Mouse (Mus musculus): ENCODE results near the gene Stard13. TPM values are rescaled to one million over a fixed set of nuclear protein-coding genes. Genes with fewer than 3 reads are reported as not detected.

Stard13 gene
- polyA plus RNA-seq, 1 experiment from 2014 or later: 1.4 TPM

GRCm38 (mm10) chr5:151116192-151116887 lies 117.3 kb downstream of the Stard13 start:
- no peak overlapping the region for H3K4me2 ChIP-seq
- WGBS (ENCODE audit: insufficient replicate concordance): 70% methylated on average over 5 of the region's 5 CpGs
- no peak overlapping the region for H3K9ac ChIP-seq (ENCODE audit: low read depth, low read length)
- H3K27ac ChIP-seq (ENCODE audit: low read depth, low read length): no peak overlapping the region
- H3K9me3 ChIP-seq (replicated peaks; ENCODE audit: control insufficient read depth, low read length): no peaks in the 10 kb centered on the region
- H3K4me3 ChIP-seq (ENCODE audit: low read depth, low read length): no peak overlapping the region
- no peaks in the 10 kb centered on the region for H3K4me1 ChIP-seq (ENCODE audit: control insufficient read depth, insufficient read depth, low read length)
- no peak for ATAC-seq (replicated peaks; ENCODE audit: insufficient number of reproducible peaks, low FRiP score, low TSS enrichment)
- no peaks in the 10 kb centered on the region for H3K27me3 ChIP-seq (ENCODE audit: control insufficient read depth, insufficient read depth, low read length)
- no peaks in the 10 kb centered on the region for H3K36me3 ChIP-seq (ENCODE audit: control insufficient read depth, insufficient read depth, low read length)

DNA sequence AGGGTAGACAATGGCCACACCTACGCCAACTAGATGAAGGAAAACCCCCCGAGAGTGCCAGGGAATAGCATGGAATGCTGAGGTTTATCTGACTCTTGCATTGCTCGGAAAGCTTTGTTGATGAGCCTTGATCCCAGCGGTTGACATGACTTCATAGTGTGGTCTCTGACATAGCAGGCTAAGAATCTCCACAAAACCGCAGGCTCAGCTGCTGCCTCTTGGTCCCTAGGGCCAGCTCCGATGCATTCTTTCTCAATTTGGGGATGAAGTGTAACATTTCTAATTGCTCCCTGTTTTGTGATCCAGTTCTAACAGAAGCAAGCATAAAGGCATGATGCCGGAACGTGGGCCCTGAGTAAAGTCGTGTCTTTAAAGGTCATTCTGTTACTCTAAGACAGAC lies 120.9 kb downstream of the Stard13 start:
- Histone ChIP-seq H3K4me3 (ENCODE audit: low read depth, low read length) (no peak overlapping the region), H3K9ac (ENCODE audit: low read depth, low read length) (no peak overlapping the region), H3K27ac (ENCODE audit: low read depth, low read length) (no peak overlapping the region), H3K27me3 (ENCODE audit: control insufficient read depth, insufficient read depth, low read length) (no peaks in the 10 kb centered on the region), H3K36me3 (ENCODE audit: control insufficient read depth, insufficient read depth, low read length) (no peaks in the 10 kb centered on the region), H3K4me1 (ENCODE audit: control insufficient read depth, insufficient read depth, low read length) (peaks cover 5% of the 10 kb centered on the region; the same call in 1 of the 2 replicates), H3K9me3 (replicated peaks; ENCODE audit: control insufficient read depth, low read length) (no peaks in the 10 kb centered on the region), H3K4me2 (no peak overlapping the region)
- WGBS (ENCODE audit: insufficient replicate concordance): 74% methylated on average over 9 of the region's 9 CpGs
- no peak for ATAC-seq (replicated peaks; ENCODE audit: insufficient number of reproducible peaks, low FRiP score, low TSS enrichment)

- WGBS (ENCODE audit: insufficient replicate concordance): 84% methylated on average over 7 of the region's 7 CpGs
- H3K4me2 ChIP-seq: no peak overlapping the region
These were observed 122.4 kb downstream of the Stard13 start for GRCm38 (mm10) chr5:151111080-151111871.

DNA sequence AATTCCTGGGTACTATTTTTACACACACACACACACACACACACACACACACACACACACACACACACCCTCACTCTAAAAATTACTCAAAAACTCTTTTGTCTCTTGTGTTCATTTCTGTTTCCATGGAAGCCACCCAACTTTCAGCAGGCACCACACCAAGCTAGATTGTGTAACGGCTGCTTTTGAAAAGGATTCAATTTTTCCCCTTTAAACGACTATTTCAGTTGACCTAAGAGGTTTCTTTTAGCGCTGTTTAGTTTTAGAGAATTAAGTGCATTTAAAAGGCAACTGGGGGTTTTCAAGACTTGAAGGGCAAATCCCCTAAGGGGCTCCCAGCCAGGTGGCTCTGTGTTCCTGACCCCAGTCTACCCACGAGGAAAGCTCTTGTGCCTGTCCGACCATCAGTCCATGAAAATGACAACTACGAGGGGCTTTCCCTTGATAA lies 123.2 kb downstream of the Stard13 start:
- H3K4me1 ChIP-seq (ENCODE audit: control insufficient read depth, insufficient read depth, low read length): peaks cover 5% of the 10 kb centered on the region; the same call in 1 of the 2 replicates
- WGBS (ENCODE audit: insufficient replicate concordance): 60% methylated on average over 6 of the region's 6 CpGs
- no peaks in the 10 kb centered on the region for H3K27me3 ChIP-seq (ENCODE audit: control insufficient read depth, insufficient read depth, low read length)
- no peaks in the 10 kb centered on the region for H3K36me3 ChIP-seq (ENCODE audit: control insufficient read depth, insufficient read depth, low read length)
- H3K4me3 ChIP-seq (ENCODE audit: low read depth, low read length): no peak overlapping the region
- H3K4me2 ChIP-seq: no peak overlapping the region
- H3K9me3 ChIP-seq (replicated peaks; ENCODE audit: control insufficient read depth, low read length): no peaks in the 10 kb centered on the region
- H3K27ac ChIP-seq (ENCODE audit: low read depth, low read length): no peak overlapping the region
- no peak for ATAC-seq (replicated peaks; ENCODE audit: insufficient number of reproducible peaks, low FRiP score, low TSS enrichment)
- H3K9ac ChIP-seq (ENCODE audit: low read depth, low read length): no peak overlapping the region

More at GRCm38 (mm10) chr5:151111080-151111871, 122.4 kb downstream of the Stard13 start:
- Histone ChIP-seq H3K27me3 (ENCODE audit: control insufficient read depth, insufficient read depth, low read length) (no peaks in the 10 kb centered on the region), H3K4me1 (ENCODE audit: control insufficient read depth, insufficient read depth, low read length) (peaks cover 5% of the 10 kb centered on the region; the same call in 1 of the 2 replicates), H3K9ac (ENCODE audit: low read depth, low read length) (no peak overlapping the region), H3K27ac (ENCODE audit: low read depth, low read length) (no peak overlapping the region), H3K9me3 (replicated peaks; ENCODE audit: control insufficient read depth, low read length) (no peaks in the 10 kb centered on the region), H3K36me3 (ENCODE audit: control insufficient read depth, insufficient read depth, low read length) (no peaks in the 10 kb centered on the region), H3K4me3 (ENCODE audit: low read depth, low read length) (no peak overlapping the region)
- ATAC-seq (replicated peaks; ENCODE audit: insufficient number of reproducible peaks, low FRiP score, low TSS enrichment): no peak

- Histone ChIP-seq H3K27ac (ENCODE audit: low read depth, low read length) (no peak overlapping the region), H3K4me3 (ENCODE audit: low read depth, low read length) (no peak overlapping the region), H3K36me3 (ENCODE audit: control insufficient read depth, insufficient read depth, low read length) (no peaks in the 10 kb centered on the region), H3K4me2 (no peak overlapping the region), H3K9ac (ENCODE audit: low read depth, low read length) (no peak overlapping the region), H3K9me3 (replicated peaks; ENCODE audit: control insufficient read depth, low read length) (no peaks in the 10 kb centered on the region), H3K4me1 (ENCODE audit: control insufficient read depth, insufficient read depth, low read length) (peaks cover 5% of the 10 kb centered on the region; the same call in 1 of the 2 replicates), H3K27me3 (ENCODE audit: control insufficient read depth, insufficient read depth, low read length) (no peaks in the 10 kb centered on the region)
- no peak for ATAC-seq (replicated peaks; ENCODE audit: insufficient number of reproducible peaks, low FRiP score, low TSS enrichment)
- WGBS (ENCODE audit: insufficient replicate concordance): 67% methylated on average over 2 of the region's 2 CpGs
These were observed 123.8 kb downstream of the Stard13 start for GRCm38 (mm10) chr5:151109822-151110221.

- Histone ChIP-seq H3K36me3 (ENCODE audit: control insufficient read depth, insufficient read depth, low read length) (no peaks in the 10 kb centered on the region), H3K4me1 (ENCODE audit: control insufficient read depth, insufficient read depth, low read length) (peaks cover 5% of the 10 kb centered on the region; the same call in 1 of the 2 replicates), H3K4me3 (ENCODE audit: low read depth, low read length) (no peak overlapping the region), H3K4me2 (no peak overlapping the region), H3K27ac (ENCODE audit: low read depth, low read length) (no peak overlapping the region), H3K9ac (ENCODE audit: low read depth, low read length) (no peak overlapping the region), H3K27me3 (ENCODE audit: control insufficient read depth, insufficient read depth, low read length) (no peaks in the 10 kb centered on the region), H3K9me3 (replicated peaks; ENCODE audit: control insufficient read depth, low read length) (no peaks in the 10 kb centered on the region)
- 75% methylated on average over 7 of the region's 7 CpGs for WGBS (ENCODE audit: insufficient replicate concordance)
- ATAC-seq (replicated peaks; ENCODE audit: insufficient number of reproducible peaks, low FRiP score, low TSS enrichment): no peak
These were observed 124.7 kb downstream of the Stard13 start for GRCm38 (mm10) chr5:151108955-151109354.

DNA sequence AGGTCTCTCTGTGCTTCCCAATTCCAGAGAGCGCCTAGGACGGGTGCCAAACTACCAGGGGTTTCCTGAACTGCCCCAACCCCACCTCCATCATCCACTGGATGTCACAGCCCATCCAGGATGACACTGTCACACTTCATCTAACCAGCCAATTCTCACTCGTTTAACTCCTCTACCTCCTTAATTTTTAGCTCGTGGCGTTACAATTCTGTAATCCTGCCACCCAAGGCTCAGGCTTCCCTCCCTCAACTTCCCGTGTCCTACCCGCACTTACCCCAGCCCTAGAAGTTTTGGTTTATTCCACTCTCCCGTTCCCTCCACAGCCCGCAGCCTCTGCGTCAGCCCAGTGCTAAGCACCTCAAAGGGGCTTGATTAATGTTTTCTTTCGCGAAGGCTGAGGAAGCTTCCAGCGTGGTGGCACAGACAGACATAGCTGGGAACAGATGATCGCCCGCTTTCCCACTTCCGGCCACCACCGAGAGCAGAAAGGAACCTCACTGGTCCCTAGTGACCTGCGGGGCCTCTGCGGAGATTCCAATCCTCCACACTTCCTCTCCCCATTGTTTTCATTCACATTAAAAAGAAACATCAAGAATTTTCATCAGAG lies 125.2 kb downstream of the Stard13 start:
- Histone ChIP-seq H3K9ac (ENCODE audit: low read depth, low read length) (0 out of 2 replicates have a peak overlapping the region, but pooled peaks have one; percentile 22), H3K27me3 (ENCODE audit: control insufficient read depth, insufficient read depth, low read length) (no peaks in the 10 kb centered on the region), H3K4me3 (ENCODE audit: low read depth, low read length) (0 out of 2 replicates have a peak overlapping the region, but pooled peaks have one; percentile 5), H3K27ac (ENCODE audit: low read depth, low read length) (no peak overlapping the region), H3K36me3 (ENCODE audit: control insufficient read depth, insufficient read depth, low read length) (no peaks in the 10 kb centered on the region), H3K4me2 (peak overlapping the region; percentile 45), H3K9me3 (replicated peaks; ENCODE audit: control insufficient read depth, low read length) (no peaks in the 10 kb centered on the region), H3K4me1 (ENCODE audit: control insufficient read depth, insufficient read depth, low read length) (peaks cover 5% of the 10 kb centered on the region; the same call in 1 of the 2 replicates)
- ATAC-seq (replicated peaks; ENCODE audit: insufficient number of reproducible peaks, low FRiP score, low TSS enrichment): no peak; the same call in 1 of the 2 replicates
- WGBS (ENCODE audit: insufficient replicate concordance): 43% methylated on average over 19 of the region's 19 CpGs

DNA sequence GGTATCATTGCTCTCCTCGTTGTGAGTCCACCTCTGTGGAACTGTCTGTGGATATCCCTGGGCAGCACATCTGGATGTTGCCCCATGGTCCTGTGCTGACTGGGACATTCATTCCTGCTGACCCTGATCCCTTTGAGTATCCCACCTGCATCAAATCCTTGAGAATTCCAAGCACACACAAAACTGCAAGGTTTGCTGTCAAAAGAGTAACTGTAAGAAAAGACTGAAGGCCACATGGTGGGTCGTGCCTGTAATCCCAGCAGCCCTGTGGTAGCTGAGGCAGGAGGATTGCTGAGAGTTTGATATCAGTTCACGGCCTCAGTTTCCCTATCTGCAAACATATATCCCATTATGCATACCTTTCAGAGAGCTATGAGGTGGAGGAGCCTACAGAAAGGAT lies 126.8 kb downstream of the Stard13 start:
- H3K27ac ChIP-seq (ENCODE audit: low read depth, low read length): no peak overlapping the region
- no peak for ATAC-seq (replicated peaks; ENCODE audit: insufficient number of reproducible peaks, low FRiP score, low TSS enrichment)
- no peak overlapping the region for H3K4me2 ChIP-seq
- H3K27me3 ChIP-seq (ENCODE audit: control insufficient read depth, insufficient read depth, low read length): no peaks in the 10 kb centered on the region
- H3K4me3 ChIP-seq (ENCODE audit: low read depth, low read length): no peak overlapping the region
- no peaks in the 10 kb centered on the region for H3K36me3 ChIP-seq (ENCODE audit: control insufficient read depth, insufficient read depth, low read length)
- WGBS (ENCODE audit: insufficient replicate concordance): 83% methylated on average over 3 of the region's 3 CpGs
- H3K9ac ChIP-seq (ENCODE audit: low read depth, low read length): no peak overlapping the region
- H3K4me1 ChIP-seq (ENCODE audit: control insufficient read depth, insufficient read depth, low read length): peaks cover 5% of the 10 kb centered on the region; the same call in 1 of the 2 replicates
- H3K9me3 ChIP-seq (replicated peaks; ENCODE audit: control insufficient read depth, low read length): no peaks in the 10 kb centered on the region

Measured in heart, embryonic 11.5 days (tissue).